Mouse (Mus musculus) G1E (cell line): ENCODE data around the gene Pnp. TPM values are rescaled to one million over a fixed set of nuclear protein-coding genes. Genes with fewer than 3 reads are reported as not detected.

Experiments
- ATAC-seq: 2 replicates; pipeline ENCODE4 v1.8.0; 2016; ENCODE audit warnings: mild to moderate bottlenecking; ENCODE audit not compliant: insufficient number of reproducible peaks, poor library complexity, low FRiP score, severe bottlenecking; ENCODE audit errors: extremely low read depth
- DNase-seq: peaks from one replicate; pipeline ENCODE4 v3.0.0; 2012; ENCODE audit warnings: low spot score
- H3K27me3 ChIP-seq: 2 replicates; pipeline ENCODE4 v1.6.1; 2012; ENCODE audit warnings: mild to moderate bottlenecking, low read length, inconsistent platforms; ENCODE audit not compliant: insufficient read depth
- H3K36me3 ChIP-seq: replicated peaks from 2 replicates; pipeline ENCODE3; 2012; ENCODE audit warnings: mild to moderate bottlenecking, inconsistent platforms
- H3K4me1 ChIP-seq: 2 replicates; pipeline ENCODE4 v1.6.1; 2012; ENCODE audit warnings: low read depth, low read length, inconsistent platforms, mixed read lengths; ENCODE audit not compliant: insufficient read depth
- H3K4me3 ChIP-seq: 2 replicates; pipeline ENCODE4 v1.5.1; 2012; ENCODE audit warnings: low read depth, mild to moderate bottlenecking, inconsistent platforms, low read length, moderate library complexity, mixed read lengths
- H3K9me3 ChIP-seq: replicated peaks from 2 replicates; pipeline ENCODE4 v1.6.1; 2012; ENCODE audit warnings: inconsistent platforms
- CTCF ChIP-seq: IDR thresholded peaks from 2 replicates; pipeline ENCODE4 v1.5.1; 2012; ENCODE audit warnings: low read depth, low read length, inconsistent platforms, mixed read lengths
- GATA1 ChIP-seq: IDR thresholded peaks from 2 replicates; pipeline ENCODE4 v1.6.1; 2012; ENCODE audit warnings: borderline replicate concordance, low read length, inconsistent platforms, mixed read lengths
- GATA2 ChIP-seq: IDR thresholded peaks from 2 replicates; pipeline ENCODE4 v1.6.1; 2012; ENCODE audit warnings: low read depth, low read length, inconsistent platforms, borderline replicate concordance
- POLR2AphosphoS5 ChIP-seq: IDR thresholded peaks from 2 replicates; pipeline ENCODE4 v1.6.1; 2012; ENCODE audit warnings: low read depth, low read length, inconsistent platforms; ENCODE audit not compliant: insufficient replicate concordance
- TAL1 ChIP-seq: conservative IDR thresholded peaks from 2 replicates; pipeline ENCODE4 v1.6.1; 2012; ENCODE audit warnings: low read depth, low read length, inconsistent platforms, mixed read lengths
- polyA plus RNA-seq: library from polyadenylated mRNA; stranded (reverse); fragments of >175 nt; gene quantifications from 2 replicates; pipeline ENCODE4 v1.2.3, GENCODE M21; 2012
- total RNA-seq, 2 experiments: library from RNA; stranded (forward) in 1 of 2; stranded (reverse) in 1 of 2; fragments of 200-1000 nt in 1 of 2; fragments of >200 nt in 1 of 2; fragmentation: Nextera tagmentation in 1 of 2; gene quantifications; 2 replicates each; pipeline ENCODE4 v1.2.3; 2014 to 2017

Gene Pnp
- 70.0 and 88.4 TPM in 2 replicates for total RNA-seq (2014; fragmentation: Nextera tagmentation)
- 110 and 112 TPM in 2 replicates for total RNA-seq (2017)
- polyA plus RNA-seq: 1.5 TPM in 2 replicates

DNA sequence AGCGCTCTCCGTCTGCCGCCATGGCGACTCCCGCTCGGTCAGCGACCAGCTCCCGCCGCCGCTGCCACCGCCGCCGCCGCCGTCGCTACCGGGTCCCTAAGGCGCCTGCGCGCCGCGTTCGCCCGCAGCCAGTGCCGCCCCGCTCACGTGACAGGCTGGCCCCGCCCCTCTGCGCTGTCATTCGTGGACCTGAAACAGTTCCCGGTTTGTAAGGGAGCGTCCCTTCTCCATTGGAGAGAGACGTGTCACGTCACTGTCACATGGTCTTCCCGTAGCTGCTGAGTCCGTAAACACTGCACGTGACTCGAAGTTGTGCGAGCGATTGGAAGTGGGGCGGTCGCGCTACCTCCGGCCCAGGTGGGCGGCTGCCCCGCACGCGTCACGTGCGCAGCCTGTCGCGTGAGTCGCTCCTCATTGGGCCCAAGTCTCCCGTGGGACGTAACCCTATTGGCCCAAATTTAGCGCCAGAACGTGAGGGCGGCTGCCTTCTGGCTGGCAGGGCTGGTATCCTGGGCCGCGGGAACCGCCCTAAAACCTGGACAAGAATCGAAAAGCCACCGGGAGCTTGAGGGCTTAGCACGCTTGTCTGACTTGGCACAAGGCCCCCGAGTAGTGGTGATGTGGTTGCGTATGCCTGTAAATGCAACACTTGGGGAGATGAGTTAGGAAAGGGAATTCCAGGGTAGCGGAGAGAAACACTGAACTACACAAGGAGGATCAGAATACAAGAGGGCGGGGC is at the start of gene Pnp, which contains the start of gene Pip4p1:
TSS of gene Pnp (plus strand) at position 329 of the 739 bp plus-strand sequence.
TSS of gene Pip4p1 (minus strand) at position 103 of the 739 bp plus-strand sequence.
- H3K9me3 ChIP-seq: no peaks in the 10 kb centered on the region
- peak; percentile 94 for ATAC-seq
- no peaks in the 10 kb centered on the region for H3K27me3 ChIP-seq
- DNase-seq: peak; percentile 92
- peak within 1 kb of the TSS; percentile 98 for H3K4me3 ChIP-seq
- H3K36me3 ChIP-seq: peaks cover 49% of the 10 kb centered on the region
- H3K4me1 ChIP-seq: peaks cover 53% of the 10 kb centered on the region
- 0 out of 2 replicates have a peak, but pooled peaks have one; percentile 44 for TF ChIP-seq POLR2AphosphoS5
- TF ChIP-seq CTCF: no peak

DNA sequence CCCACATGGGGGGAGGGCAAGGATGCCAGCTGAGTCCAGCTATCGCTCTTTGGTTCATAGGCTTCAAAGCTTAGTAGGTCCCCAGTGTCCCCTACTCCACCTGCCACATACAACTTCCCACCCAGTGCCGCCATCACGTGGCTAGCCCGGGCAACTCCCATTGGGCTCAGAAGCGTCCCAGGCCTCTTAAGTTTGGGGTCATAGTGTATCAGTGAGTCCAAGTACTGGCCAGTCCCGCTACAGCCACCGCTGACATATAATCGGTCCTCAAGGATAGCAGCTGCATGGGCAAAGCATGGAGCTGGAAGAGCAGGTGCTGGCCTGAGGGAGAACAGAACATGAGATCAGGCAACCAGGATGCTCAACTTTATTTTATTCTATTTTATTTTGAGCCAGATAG is 39.3 kb upstream of the Pnp start:
- H3K9me3 ChIP-seq: no peaks in the 10 kb centered on the region
- DNase-seq (no peak), ATAC-seq (no peak)
- peaks cover 25% of the 10 kb centered on the region for H3K27me3 ChIP-seq
- H3K4me3 ChIP-seq: no peak overlapping the region
- H3K36me3 ChIP-seq: no peaks in the 10 kb centered on the region
- no peak for TF ChIP-seq GATA1
- no peak for TF ChIP-seq POLR2AphosphoS5
- TF ChIP-seq TAL1: no peak
- TF ChIP-seq CTCF: no peak
- TF ChIP-seq GATA2: no peak
- H3K4me1 ChIP-seq: peaks cover 2% of the 10 kb centered on the region; the same call in 1 of the 2 replicates

DNA sequence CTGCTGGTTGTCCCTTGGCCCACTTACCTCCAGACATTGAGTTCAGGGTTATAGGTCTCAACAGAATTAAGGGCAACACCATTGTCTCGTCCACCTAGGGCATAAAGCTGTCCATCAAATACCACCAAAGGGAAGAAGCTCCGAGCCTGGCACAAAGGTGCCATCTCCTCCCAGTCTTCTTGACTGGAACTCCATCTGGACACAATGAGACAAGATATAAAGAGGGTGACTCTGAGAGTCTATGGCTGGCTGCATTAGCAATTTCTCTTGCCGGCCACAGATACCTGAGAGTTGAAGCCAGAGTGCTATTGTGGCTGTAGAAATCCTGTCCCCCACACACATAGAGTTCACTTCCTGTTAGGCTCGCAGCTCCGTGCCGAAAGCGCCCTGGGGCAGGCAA is 38.8 kb upstream of the Pnp start:
- no peak for ATAC-seq
- Histone ChIP-seq H3K9me3 (no peaks in the 10 kb centered on the region), H3K4me3 (no peak overlapping the region), H3K4me1 (peaks cover 2% of the 10 kb centered on the region; the same call in 1 of the 2 replicates), H3K36me3 (no peaks in the 10 kb centered on the region), H3K27me3 (peaks cover 29% of the 10 kb centered on the region)
- no peak for DNase-seq
- TF ChIP-seq CTCF (no peak), GATA1 (no peak), TAL1 (no peak)

DNA sequence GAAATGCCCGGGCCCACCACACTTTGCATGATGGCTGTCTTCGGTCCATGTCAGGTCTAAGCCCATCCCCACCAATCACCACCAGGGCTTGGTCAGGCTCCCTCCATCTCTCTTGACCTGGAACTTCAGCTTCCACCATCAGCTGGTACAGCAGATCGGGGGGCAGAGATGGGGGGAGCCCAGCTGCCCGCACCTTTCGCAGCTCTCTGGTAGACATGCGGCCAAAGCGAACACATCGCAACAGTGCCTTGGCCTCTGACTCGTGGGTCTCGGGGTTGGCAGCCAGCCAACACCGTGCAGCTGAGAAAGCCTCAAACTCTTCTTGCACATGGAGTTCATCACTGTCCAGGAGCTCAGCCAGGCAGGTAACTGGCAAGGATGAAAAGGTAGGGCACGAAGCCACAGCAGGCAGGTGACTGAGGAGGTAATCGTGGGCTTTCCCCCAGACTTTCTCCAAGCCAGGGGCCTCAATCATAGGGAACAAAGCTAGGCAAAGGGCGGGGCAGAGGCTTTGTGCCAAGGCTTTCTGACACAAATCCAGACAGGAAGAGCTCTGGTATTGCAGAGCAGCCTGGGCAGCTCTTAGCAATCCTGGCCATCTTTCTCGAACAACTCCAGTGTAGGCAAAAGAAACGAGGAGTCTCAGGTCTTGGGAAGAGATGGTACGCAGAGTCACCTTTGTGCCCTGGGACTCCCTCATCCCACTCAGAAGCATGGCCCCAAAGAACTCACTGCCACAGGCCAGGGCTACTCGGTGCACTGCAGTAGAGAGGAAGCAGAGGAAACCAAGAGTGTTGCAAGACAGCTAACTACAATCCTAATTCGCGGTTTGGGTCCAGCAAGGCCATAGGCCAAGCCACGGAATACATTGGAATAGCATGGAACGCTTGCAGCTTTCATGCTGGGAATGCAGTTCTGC is 38.1 kb upstream of the Pnp start:
- peaks cover 2% of the 10 kb centered on the region; the same call in 1 of the 2 replicates for H3K4me1 ChIP-seq
- H3K27me3 ChIP-seq: peaks cover 29% of the 10 kb centered on the region
- no peak overlapping the region for H3K4me3 ChIP-seq
- ATAC-seq (no peak), DNase-seq (no peak)
- no peaks in the 10 kb centered on the region for H3K9me3 ChIP-seq
- TF ChIP-seq GATA2: no peak
- no peak for TF ChIP-seq CTCF
- no peak for TF ChIP-seq POLR2AphosphoS5
- TF ChIP-seq TAL1: no peak
- H3K36me3 ChIP-seq: no peaks in the 10 kb centered on the region

DNA sequence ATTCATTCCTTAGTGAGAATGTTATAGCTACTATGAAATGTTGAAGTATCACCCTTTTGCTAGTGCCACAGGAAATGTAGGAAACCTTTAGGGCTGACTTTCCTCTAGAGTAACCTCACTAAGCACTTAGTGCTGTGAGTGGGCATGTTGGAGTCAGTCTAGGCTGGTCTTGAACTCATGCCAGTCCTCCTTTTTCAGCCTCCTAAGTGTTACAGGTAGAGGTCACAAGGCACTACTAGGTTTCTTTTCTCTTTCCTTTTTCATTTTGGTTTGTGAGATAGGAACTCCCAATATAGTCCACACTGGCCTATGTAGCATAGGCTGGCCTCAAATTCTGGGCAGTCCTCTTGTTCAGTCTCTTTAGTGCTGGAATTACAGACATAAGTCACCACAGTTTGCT is 35.5 kb upstream of the Pnp start:
- no peak for DNase-seq
- TF ChIP-seq CTCF (no peak), GATA1 (no peak), POLR2AphosphoS5 (no peak), TAL1 (no peak), GATA2 (no peak)

GRCm38 (mm10) chr14:50895985-50896746 is 34.7 kb upstream of the Pnp start:
- ATAC-seq (no peak), DNase-seq (no peak)
- Histone ChIP-seq H3K9me3 (peaks cover 6% of the 10 kb centered on the region; the same call in 1 of the 2 replicates), H3K27me3 (peaks cover 32% of the 10 kb centered on the region), H3K4me3 (no peak overlapping the region), H3K4me1 (peaks cover 2% of the 10 kb centered on the region; the same call in 1 of the 2 replicates), H3K36me3 (no peaks in the 10 kb centered on the region)
- no peak for TF ChIP-seq GATA1
- no peak for TF ChIP-seq TAL1
- TF ChIP-seq POLR2AphosphoS5: no peak
- TF ChIP-seq CTCF: no peak
- TF ChIP-seq GATA2: no peak

More for the DNA sequence above, 35.5 kb upstream of the Pnp start:
- Histone ChIP-seq H3K9me3 (peaks cover 2% of the 10 kb centered on the region; the same call in 1 of the 2 replicates), H3K4me3 (no peak overlapping the region), H3K36me3 (no peaks in the 10 kb centered on the region), H3K4me1 (peaks cover 2% of the 10 kb centered on the region; the same call in 1 of the 2 replicates), H3K27me3 (peaks cover 32% of the 10 kb centered on the region)
- ATAC-seq: no peak
